ENCODE assay signal across 9 mouse cellular contexts in the genomic region with DNA sequence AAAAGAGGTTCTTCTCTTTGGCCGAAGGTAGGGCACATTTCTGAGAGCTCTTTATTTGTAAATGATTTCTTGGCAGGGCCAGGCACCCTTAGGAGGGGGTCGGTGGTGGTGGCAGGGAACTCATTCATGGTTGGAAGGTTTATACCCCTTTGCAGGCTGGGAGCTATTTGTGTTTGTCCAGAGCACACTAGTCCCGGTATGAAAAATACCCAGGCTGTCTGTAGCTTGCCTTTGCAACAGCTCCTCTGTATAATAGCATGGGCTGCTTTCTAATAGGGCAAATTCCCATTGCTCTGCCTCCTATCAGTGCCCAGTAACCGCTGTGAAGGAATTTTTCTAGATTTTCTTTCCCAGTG. TPM values are rescaled to one million over a fixed set of nuclear protein-coding genes. Genes with fewer than 3 reads are reported as not detected.
DNase-seq lines count a peak whose midpoint lies in the region; ATAC-seq lines count a peak whose summit lies in the region.
"Had no signal": no experiment of that assay in that cellular context is flagged by ENCODE, and none has a peak within 500 bp of the region (broad histone marks: within the 10 kb centered on the region; RNA-seq: fewer than 3 reads in every experiment).

No protein-coding gene starts in this region.

- no peak overlapping the region for H3K27ac ChIP-seq in heart, embryonic 16.5 days (ENCODE audit: low read length)
- H3K27ac ChIP-seq in embryonic facial prominence, embryonic 11.5 days (replicated peaks; ENCODE audit: low read depth, low read length), result peak overlapping the region; percentile 52; the same call in 1 of the 2 replicates
- no peak overlapping the region for H3K27ac ChIP-seq in hindbrain, embryonic 14.5 days
- no peak overlapping the region for H3K27ac ChIP-seq in midbrain, embryonic 12.5 days (replicated peaks)

- H3K4me3 ChIP-seq in heart, embryonic 16.5 days (ENCODE audit: low read length), result peak overlapping the region; percentile 59
- peak overlapping the region; percentile 32 for H3K4me3 ChIP-seq in embryonic facial prominence, embryonic 11.5 days (ENCODE audit: low read depth, low read length)
- peak overlapping the region; percentile 34; the same call in 1 of the 2 replicates for H3K4me3 ChIP-seq in hindbrain, embryonic 14.5 days (replicated peaks; ENCODE audit: low read length)
- peak overlapping the region; percentile 45 for H3K4me3 ChIP-seq in midbrain, embryonic 12.5 days

- peaks cover 11% of the 10 kb centered on the region for H3K4me1 ChIP-seq in heart, embryonic 16.5 days (ENCODE audit: control insufficient read depth, insufficient read depth, low read length)
- H3K4me1 ChIP-seq in embryonic facial prominence, embryonic 11.5 days (ENCODE audit: control insufficient read depth, insufficient read depth, low read length), result peaks cover 7% of the 10 kb centered on the region; the same call in 1 of the 2 replicates
- no peaks in the 10 kb centered on the region; the same call in 1 of the 2 replicates for H3K4me1 ChIP-seq in hindbrain, embryonic 14.5 days (replicated peaks; ENCODE audit: control insufficient read depth, insufficient read depth, low read length)
- H3K4me1 ChIP-seq in midbrain, embryonic 12.5 days, result peaks cover 13% of the 10 kb centered on the region

- no peaks in the 10 kb centered on the region for H3K36me3 ChIP-seq in heart, embryonic 16.5 days (ENCODE audit: control insufficient read depth, insufficient read depth)
- H3K36me3 ChIP-seq in embryonic facial prominence, embryonic 11.5 days (replicated peaks; ENCODE audit: control insufficient read depth, insufficient read depth, low read depth, low read length), result no peaks in the 10 kb centered on the region
- no peaks in the 10 kb centered on the region for H3K36me3 ChIP-seq in hindbrain, embryonic 14.5 days (replicated peaks; ENCODE audit: control insufficient read depth, insufficient read depth)
- H3K36me3 ChIP-seq in midbrain, embryonic 12.5 days, result no peaks in the 10 kb centered on the region

- DNase-seq in heart, adult 9 months (ENCODE audit: low spot score in 2 of 2), result no peak
- DNase-seq in embryonic facial prominence, embryonic 11.5 days (ENCODE audit: low spot score), result peak; percentile 49
- no peak for DNase-seq in hindbrain, embryonic 14.5 days (ENCODE audit: low spot score)
- DNase-seq in layer of hippocampus, postnatal 10 days (ENCODE audit: low spot score in 2 of 2), result no peak
- DNase-seq in right cerebral cortex, postnatal 4 days, result no peak
- DNase-seq in thymus, postnatal 4 days, result no peak
- DNase-seq: spleen, adult 18-20 months had no signal

- peaks cover 54% of the 10 kb centered on the region for H3K27me3 ChIP-seq in heart, embryonic 16.5 days (ENCODE audit: control insufficient read depth, insufficient read depth, low read length)
- peaks cover 16% of the 10 kb centered on the region for H3K27me3 ChIP-seq in embryonic facial prominence, embryonic 11.5 days (ENCODE audit: control insufficient read depth, insufficient read depth, low read length)
- H3K27me3 ChIP-seq in hindbrain, embryonic 14.5 days (ENCODE audit: control insufficient read depth, insufficient read depth, low read length), result peaks cover 86% of the 10 kb centered on the region
- H3K27me3 ChIP-seq in midbrain, embryonic 12.5 days, result peaks cover 80% of the 10 kb centered on the region

- H3K9me3 ChIP-seq in heart, embryonic 16.5 days (replicated peaks; ENCODE audit: control insufficient read depth, low read length), result no peaks in the 10 kb centered on the region
- no peaks in the 10 kb centered on the region for H3K9me3 ChIP-seq in embryonic facial prominence, embryonic 11.5 days (replicated peaks; ENCODE audit: control insufficient read depth, low read length)
- peaks cover 2% of the 10 kb centered on the region; the same call in 1 of the 2 replicates for H3K9me3 ChIP-seq in hindbrain, embryonic 14.5 days (ENCODE audit: control insufficient read depth, low read length)
- no peaks in the 10 kb centered on the region for H3K9me3 ChIP-seq in midbrain, embryonic 12.5 days

- peak overlapping the region; percentile 71 for H3K4me2 ChIP-seq in heart, embryonic 16.5 days (ENCODE audit: low read depth, low read length)
- H3K4me2 ChIP-seq in embryonic facial prominence, embryonic 11.5 days (ENCODE audit: low read depth, low read length), result peak overlapping the region; percentile 65
- peak overlapping the region; percentile 66 for H3K4me2 ChIP-seq in hindbrain, embryonic 14.5 days (replicated peaks)
- peak overlapping the region; percentile 85 for H3K4me2 ChIP-seq in midbrain, embryonic 12.5 days (replicated peaks)

- WGBS in heart, embryonic 16.5 days, result 11% methylated on average over 4 of the region's 4 CpGs
- 2% methylated on average over 4 of the region's 4 CpGs for WGBS in embryonic facial prominence, embryonic 11.5 days
- WGBS in hindbrain, embryonic 14.5 days, result 4% methylated on average over 4 of the region's 4 CpGs
- WGBS in midbrain, embryonic 12.5 days, result 5% methylated on average over 4 of the region's 4 CpGs

- no peak for ATAC-seq in heart, embryonic 16.5 days (replicated peaks; ENCODE audit: extremely low read depth, insufficient read depth, low FRiP score)
- no peak for ATAC-seq in embryonic facial prominence, embryonic 11.5 days (replicated peaks; ENCODE audit: insufficient number of reproducible peaks, low FRiP score, low TSS enrichment, low read depth)
- no peak for ATAC-seq in hindbrain, embryonic 14.5 days (ENCODE audit: low FRiP score)
- ATAC-seq in midbrain, embryonic 12.5 days (ENCODE audit: low FRiP score, low read depth), result no peak

- H3K9ac ChIP-seq in heart, embryonic 16.5 days (ENCODE audit: low read length), result no peak overlapping the region
- H3K9ac ChIP-seq in embryonic facial prominence, embryonic 11.5 days (replicated peaks; ENCODE audit: low read length), result peak overlapping the region; percentile 56; the same call in 1 of the 2 replicates
- no peak overlapping the region for H3K9ac ChIP-seq in hindbrain, embryonic 14.5 days
- no peak overlapping the region for H3K9ac ChIP-seq in midbrain, embryonic 12.5 days (replicated peaks)

RNA-seq across cellular contexts. Expression of a gene that starts 37.6 kb away (rescaled TPM):
- not detected in 2 replicates for polyA plus RNA-seq in heart, embryonic 16.5 days (2015; fragmentation: Nextera tagmentation; extraction: Ambion mirVana)
- polyA plus RNA-seq in embryonic facial prominence, embryonic 11.5 days (2014; fragmentation: Nextera tagmentation; extraction: Ambion mirVana), result 7.7 and 8.2 TPM in 2 replicates
- 0.89 and 1.1 TPM in 2 replicates for polyA plus RNA-seq in hindbrain, embryonic 14.5 days (2014; fragmentation: Nextera tagmentation; extraction: Ambion mirVana)
- polyA plus RNA-seq in midbrain, embryonic 12.5 days (2016; fragmentation: Nextera tagmentation; extraction: Ambion mirVana), result 5.2 and 6.0 TPM in 2 replicates
- 1 to 10 TPM; 1.5 to 1.6 TPM for total RNA-seq in layer of hippocampus, postnatal 10 days (2021)
